Mouse (Mus musculus) heart, adult 2 months (tissue): ENCODE measurements around the gene Atp2b2.

Experiments used
- CTCF ChIP-seq: fragments of 200-600 bp; IDR thresholded peaks from 2 replicates; pipeline ENCODE4 v1.8.1; 2022; ENCODE audit warnings: antibody characterized with exemption, mild to moderate bottlenecking, moderate library complexity
- POLR2A ChIP-seq: fragments of 200-500 bp; IDR thresholded peaks from 2 replicates; pipeline ENCODE4 v1.6.1; 2011; ENCODE audit warnings: mild to moderate bottlenecking, low read depth, low read length, control low read depth; ENCODE audit not compliant: insufficient read depth

- TF ChIP-seq POLR2A (no peak), CTCF (no peak)
Measured at GRCm38 (mm10) chr6:113745117-113745516, 297.3 kb downstream of the Atp2b2 start.
